Mouse (Mus musculus) erythroblast, embryonic 14.5 days (primary cell): ENCODE results near the gene Limk2.

Experiments used
- GATA1 ChIP-seq: IDR thresholded peaks from 2 replicates; pipeline ENCODE4 v1.6.1; 2012; ENCODE audit warnings: low read length, inconsistent platforms, mixed read lengths
- TAL1 ChIP-seq: IDR thresholded peaks from 3 replicates; pipeline ENCODE4 v1.6.1; 2012; ENCODE audit warnings: low read length, inconsistent platforms, mixed read lengths

- no peak for TF ChIP-seq TAL1
- no peak for TF ChIP-seq GATA1
Measured at GRCm38 (mm10) chr11:3336602-3337001, 72.4 kb downstream of the Limk2 start.
